Mouse (Mus musculus) B cell, adult 62 days (primary cell): ENCODE data around the gene Gm3285. TPM values are rescaled to one million over a fixed set of nuclear protein-coding genes. Genes with fewer than 3 reads are reported as not detected.

Source experiments
- total RNA-seq: library from RNA; stranded (reverse); gene quantifications from 4 replicates; pipeline ENCODE4 v1.2.4, GENCODE M21; 2023

The Gm3285 gene
- total RNA-seq: not detected in 4 replicates

GRCm38 (mm10) chr10:77861675-77862074 is at the start of gene Gm3285:
TSS of gene Gm3285 (plus strand) at chr10:77861975.

GRCm38 (mm10) chr10:77814382-77814781 is 47.4 kb upstream of the Gm3285 start, which contains the start of gene Gm2696:
TSS of gene Gm2696 (plus strand) at chr10:77814682.

GRCm38 (mm10) chr10:77826951-77827350 is 34.8 kb upstream of the Gm3285 start, which contains the start of gene Krtap10-4:
TSS of gene Krtap10-4 (minus strand) at chr10:77827095.

GRCm38 (mm10) chr10:77835647-77836046 is 26.1 kb upstream of the Gm3285 start, which contains the start of gene Krtap10-10:
TSS of gene Krtap10-10 (plus strand) at chr10:77835947.

GRCm38 (mm10) chr10:77846503-77846902 is 15.3 kb upstream of the Gm3285 start, which contains the start of gene Gm36176:
TSS of gene Gm36176 (plus strand) at chr10:77846803.

GRCm38 (mm10) chr10:77852559-77852958 is 9.2 kb upstream of the Gm3285 start, which contains the start of gene Gm10318:
TSS of gene Gm10318 (plus strand) at chr10:77852859.

GRCm38 (mm10) chr10:77902211-77902893 is 40.6 kb downstream of the Gm3285 start, which contains the start of gene Lrrc3:
TSS of gene Lrrc3 (minus strand) at chr10:77902536.

Other genes with a start within 250 kb of the Gm3285 start
- 36.7 to 55.5 TPM (median 43.1 TPM) in 4 replicates for gene Ube2g2, start 239.7 kb upstream of the Gm3285 start, total RNA-seq
- gene Tspear, start 175.4 kb upstream of the Gm3285 start, total RNA-seq: 3.3 to 4.2 TPM (median 3.7 TPM) in 4 replicates
- not detected in 4 replicates for gene Gm19402, start 171.2 kb upstream of the Gm3285 start, total RNA-seq
- gene Gm9508, start 164.7 kb upstream of the Gm3285 start, total RNA-seq: not detected in 4 replicates
- not detected in 4 replicates for gene Gm10272, start 155.3 kb upstream of the Gm3285 start, total RNA-seq
- gene Gm10024, start 150.5 kb upstream of the Gm3285 start, total RNA-seq: not detected in 4 replicates
- gene Gm10142, start 146.2 kb upstream of the Gm3285 start, total RNA-seq: not detected in 4 replicates
- gene Krtap12-1, start 141.4 kb upstream of the Gm3285 start, total RNA-seq: not detected in 4 replicates
- not detected in 4 replicates for gene Gm10100, start 135.5 kb upstream of the Gm3285 start, total RNA-seq
- gene Gm18596, start 119.3 kb upstream of the Gm3285 start, total RNA-seq: not detected in 4 replicates
- not detected in 4 replicates for gene Gm9736, start 110.6 kb upstream of the Gm3285 start, total RNA-seq
- not detected in 4 replicates for gene Gm3233, start 102.3 kb upstream of the Gm3285 start, total RNA-seq
- gene Gm3238, start 90.7 kb upstream of the Gm3285 start, total RNA-seq: not detected in 4 replicates
- not detected in 4 replicates for gene Gm7138, start 85.0 kb upstream of the Gm3285 start, total RNA-seq
- gene Gm3250, start 79.4 kb upstream of the Gm3285 start, total RNA-seq: not detected in 4 replicates
- not detected in 4 replicates for gene Gm7137, start 73.8 kb upstream of the Gm3285 start, total RNA-seq
- gene Gm9639, start 66.9 kb upstream of the Gm3285 start, total RNA-seq: not detected in 4 replicates
- gene Gm19668, start 62.8 kb upstream of the Gm3285 start, total RNA-seq: not detected in 4 replicates
- gene Gm9507, start 50.1 kb upstream of the Gm3285 start, total RNA-seq: not detected in 4 replicates
- not detected in 4 replicates for gene Gm2696, start 47.3 kb upstream of the Gm3285 start, total RNA-seq
- gene Krtap10-4, start 34.9 kb upstream of the Gm3285 start, total RNA-seq: not detected in 4 replicates
- gene Krtap10-10, start 26.0 kb upstream of the Gm3285 start, total RNA-seq: not detected in 4 replicates
- gene Gm36176, start 15.2 kb upstream of the Gm3285 start, total RNA-seq: not detected in 4 replicates
- gene Gm10318, start 9.1 kb upstream of the Gm3285 start, total RNA-seq: not detected in 4 replicates
- gene Lrrc3, start 40.6 kb downstream of the Gm3285 start, total RNA-seq: 0.16 to 0.27 TPM in 2 of 4 replicates, not detected in the others
- 21.4 to 30.7 TPM (median 24.9 TPM) in 4 replicates for gene Trpm2, start 108.6 kb downstream of the Gm3285 start, total RNA-seq
- 7.4 to 12.6 TPM (median 10.7 TPM) in 4 replicates for gene 1810043G02Rik, start 116.5 kb downstream of the Gm3285 start, total RNA-seq
- gene Pfkl, start 148.1 kb downstream of the Gm3285 start, total RNA-seq: 76.6 to 97.0 TPM (median 84.3 TPM) in 4 replicates
- not detected in 4 replicates for gene Dnmt3l, start 180.0 kb downstream of the Gm3285 start, total RNA-seq
- gene Aire, start 181.6 kb downstream of the Gm3285 start, total RNA-seq: 1.3 to 2.2 TPM (median 1.9 TPM) in 4 replicates
- gene Icosl, start 207.3 kb downstream of the Gm3285 start, total RNA-seq: 243 to 274 TPM (median 264 TPM) in 4 replicates